Mouse (Mus musculus) gastrocnemius, adult 2 months (tissue): ENCODE measurements at regions not wholly inside any gene's neighbourhood (a gene's known extent, or its start where the extent isn't known, plus 50 kb on each side); places are given as distances from the start of the nearest gene placed in this dataset. TPM values are rescaled to one million over a fixed set of nuclear protein-coding genes. Genes with fewer than 3 reads are reported as not detected.
"Not testable (repeated sequence)": the region's sequence is repeated elsewhere in the genome, so short reads cannot be mapped to it uniquely, and the experiment has no call there.

Experiments
- DNase-seq: peaks from one replicate; pipeline ENCODE4 v3.0.0; 2022
- H3K27ac ChIP-seq: fragments of 200-600 bp; 2 replicates; pipeline ENCODE4 v1.8.1; 2022; ENCODE audit warnings: mild to moderate bottlenecking
- H3K4me3 ChIP-seq: fragments of 200-600 bp; 2 replicates; pipeline ENCODE4 v1.8.1; 2022; ENCODE audit warnings: mild to moderate bottlenecking, moderate library complexity
- CTCF ChIP-seq: fragments of 200-600 bp; IDR thresholded peaks from 2 replicates; pipeline ENCODE4 v1.8.1; 2022; ENCODE audit warnings: antibody characterized with exemption, mild to moderate bottlenecking, moderate library complexity
- intact Hi-C: fragments of 180-260 bp; cut with DNase I; formaldehyde crosslinking; loops from one replicate; pipeline ENCODE4 v1.15.1; 2025
- microRNA-seq: library from miRNA; unstranded; fragments of <30 nt; microRNA quantifications from one replicate; pipeline ENCODE4 v1.2.0, GENCODE M21; 2021

DNA sequence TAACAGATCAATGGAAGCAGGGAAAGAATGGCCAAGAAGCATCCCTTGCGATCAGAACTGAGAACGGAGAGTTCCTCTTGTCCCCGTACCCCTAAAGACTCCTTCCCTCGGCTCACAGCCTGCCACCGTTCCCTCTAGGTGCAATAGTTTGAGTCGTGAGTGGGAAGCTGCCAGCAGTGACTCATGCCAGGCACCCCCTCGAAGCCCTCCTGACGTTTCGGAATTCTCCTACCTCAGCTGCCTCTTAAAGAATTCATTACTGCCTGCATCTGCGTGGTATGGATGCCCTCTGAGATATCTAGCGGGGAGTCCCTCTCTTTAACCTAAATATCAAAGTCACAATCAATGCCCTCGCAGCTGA, 92.2 kb upstream of the Spon1 start:
- no peak overlapping the region for H3K4me3 ChIP-seq

DNA sequence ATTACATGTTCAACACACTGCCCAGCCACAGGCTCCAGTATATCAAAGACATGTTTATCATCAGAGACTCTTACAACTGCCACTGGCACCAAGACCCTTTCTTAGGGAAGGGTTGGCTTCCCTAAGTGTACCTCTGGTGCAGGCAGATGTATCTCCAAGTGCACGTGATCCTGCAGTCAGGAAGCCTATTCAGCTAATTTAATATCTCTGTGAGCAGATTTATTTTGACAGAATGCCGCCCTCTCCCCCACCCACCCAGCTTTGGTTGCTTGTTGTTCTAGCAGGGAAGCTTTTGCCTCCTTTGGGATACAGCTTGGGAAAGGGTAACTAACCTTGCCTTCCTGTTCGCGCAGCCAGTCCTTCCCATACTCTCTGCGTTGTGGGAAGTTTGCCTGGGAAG, 83.5 kb upstream of the Spon1 start:
- no peak for DNase-seq
- Histone ChIP-seq H3K4me3 (no peak overlapping the region), H3K27ac (no peak overlapping the region)
- no peak for TF ChIP-seq CTCF
- intact Hi-C loops: no loop called here

More for the DNA sequence above, 92.2 kb upstream of the Spon1 start:
- intact Hi-C loops: no loop called here
- TF ChIP-seq CTCF: no peak
- no peak for DNase-seq
- H3K27ac ChIP-seq: no peak overlapping the region

DNA sequence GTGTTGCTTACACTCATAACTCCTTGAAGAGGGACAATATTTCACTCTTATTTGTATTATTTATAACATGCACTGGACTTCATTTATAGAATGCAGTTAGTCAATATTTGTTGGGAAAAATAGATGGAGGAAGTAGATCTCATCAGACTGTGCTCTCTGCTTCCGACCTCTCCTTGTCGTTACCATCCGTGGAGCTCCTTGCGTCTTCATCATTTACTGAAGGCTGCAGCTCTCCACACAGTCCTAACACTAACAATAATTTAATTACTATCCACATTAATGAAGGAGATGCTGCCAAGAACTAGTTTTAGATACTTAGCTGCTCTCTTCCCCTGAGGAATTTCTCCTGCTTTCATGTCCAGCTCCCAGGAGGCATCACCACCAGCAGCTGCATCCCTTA, 80.4 kb upstream of the Spon1 start:
- intact Hi-C loops: no loop called here
- no peak for DNase-seq
- TF ChIP-seq CTCF: no peak
- H3K4me3 ChIP-seq: no peak overlapping the region
- no peak overlapping the region for H3K27ac ChIP-seq

DNA sequence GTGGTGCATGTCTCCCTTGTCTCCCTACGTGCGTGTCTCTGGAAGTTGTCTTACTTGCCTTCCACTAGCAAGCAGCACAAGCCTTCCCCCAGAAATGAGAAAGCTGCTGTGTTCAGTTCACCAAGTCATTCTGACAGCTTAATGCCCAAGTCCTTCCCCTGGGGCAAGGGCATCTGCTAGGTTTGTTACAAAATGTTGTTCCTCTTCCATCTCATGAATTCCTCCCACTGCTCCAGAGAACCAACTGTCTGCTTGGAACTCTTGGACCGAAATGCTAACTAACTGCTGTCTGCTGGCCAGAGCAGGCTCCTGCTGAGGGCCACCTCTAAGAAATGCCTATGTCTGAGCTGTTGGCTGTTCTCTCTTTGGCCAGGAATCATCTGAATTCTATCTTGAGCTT, 79.3 kb upstream of the Spon1 start:
- intact Hi-C loops: no loop called here
- H3K4me3 ChIP-seq: no peak overlapping the region
- TF ChIP-seq CTCF: no peak
- no peak overlapping the region for H3K27ac ChIP-seq
- no peak for DNase-seq

DNA sequence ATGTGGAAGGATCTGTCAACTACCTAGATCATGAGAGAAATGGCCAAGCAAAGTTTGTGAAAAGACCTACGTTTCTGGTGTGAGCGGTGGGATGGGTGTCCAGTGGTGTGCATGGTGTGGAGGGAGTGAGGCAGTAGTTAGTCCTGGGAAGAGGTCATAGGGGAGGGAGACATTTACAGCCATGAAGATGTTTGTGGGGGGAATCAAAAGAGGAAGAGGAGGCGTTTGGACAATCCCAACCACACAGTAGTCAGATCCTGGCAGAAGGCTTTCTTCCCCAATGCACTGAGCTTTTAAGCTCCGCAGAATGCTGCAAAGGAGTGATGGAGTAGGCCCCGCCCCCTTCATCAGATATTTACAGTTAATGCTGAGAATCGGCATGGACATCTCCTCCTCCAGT, 78.2 kb upstream of the Spon1 start:
- DNase-seq: no peak
- no peak overlapping the region for H3K27ac ChIP-seq
- no peak overlapping the region for H3K4me3 ChIP-seq
- no peak for TF ChIP-seq CTCF
- intact Hi-C loops: no loop called here

DNA sequence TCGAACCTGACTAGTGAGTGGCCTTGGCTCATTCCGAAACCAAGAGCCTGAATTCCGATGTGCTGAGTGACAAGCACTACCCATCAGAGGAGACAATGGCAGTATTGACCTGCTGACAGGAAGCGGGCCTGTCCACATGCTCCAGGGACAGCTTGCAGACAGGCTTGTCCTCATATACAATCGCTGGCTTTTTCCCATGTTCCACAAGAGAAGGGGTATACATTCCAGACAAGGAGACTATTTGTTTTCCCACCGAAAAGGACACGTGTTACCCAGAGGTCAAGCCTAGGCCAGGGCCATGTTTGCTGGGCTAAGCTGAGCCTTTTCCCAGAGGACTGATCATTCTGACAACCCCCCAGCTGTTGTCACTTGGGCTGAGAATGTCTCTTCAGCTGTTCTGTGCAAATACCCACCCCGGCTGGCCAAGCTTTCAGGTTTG, 77.5 kb upstream of the Spon1 start:
- Histone ChIP-seq H3K27ac (no peak overlapping the region), H3K4me3 (no peak overlapping the region)
- no peak for TF ChIP-seq CTCF
- intact Hi-C loops: no loop called here
- no peak for DNase-seq

DNA sequence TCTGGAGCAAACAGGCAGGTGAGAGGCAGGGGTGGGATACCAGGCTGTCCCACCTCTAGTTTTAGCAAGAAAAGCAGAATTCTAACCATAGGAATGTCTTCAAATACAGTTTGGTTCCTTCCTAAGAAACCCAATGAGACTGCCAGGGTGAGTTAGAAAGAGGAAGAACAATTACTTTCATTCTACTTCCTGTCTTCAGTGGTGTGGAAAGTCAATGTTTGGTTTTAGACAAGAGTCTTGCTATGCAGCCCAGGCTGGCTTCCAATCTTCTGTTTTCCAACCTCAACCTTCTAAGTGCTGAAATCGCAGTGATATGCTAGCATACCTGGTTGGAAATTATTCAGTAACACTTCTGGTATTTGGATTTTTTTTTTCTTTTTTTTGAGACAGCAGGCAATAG, 77.1 kb upstream of the Spon1 start:
- no peak overlapping the region for H3K27ac ChIP-seq
- DNase-seq: no peak
- TF ChIP-seq CTCF: no peak
- intact Hi-C loops: no loop called here
- H3K4me3 ChIP-seq: no peak overlapping the region

DNA sequence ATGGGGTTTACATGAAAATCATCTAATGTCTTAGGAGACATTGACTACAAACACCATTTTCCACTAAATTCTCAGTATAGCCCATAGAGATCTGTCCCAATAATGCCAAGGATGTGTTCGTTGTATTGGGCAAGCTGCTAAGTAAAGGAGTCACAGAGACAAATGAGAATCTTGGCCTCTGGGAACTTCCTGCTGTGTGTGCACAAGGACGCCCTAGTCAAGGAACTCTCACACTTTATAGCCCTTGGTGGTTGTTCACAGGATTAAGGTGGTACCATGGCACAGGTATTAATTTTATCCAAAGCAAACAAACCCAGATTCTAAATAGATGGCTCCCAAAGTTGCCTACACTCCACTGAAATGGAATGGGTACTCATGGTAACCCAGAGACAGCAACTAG, 76.7 kb upstream of the Spon1 start:
- no peak for TF ChIP-seq CTCF
- intact Hi-C loops: no loop called here

DNA sequence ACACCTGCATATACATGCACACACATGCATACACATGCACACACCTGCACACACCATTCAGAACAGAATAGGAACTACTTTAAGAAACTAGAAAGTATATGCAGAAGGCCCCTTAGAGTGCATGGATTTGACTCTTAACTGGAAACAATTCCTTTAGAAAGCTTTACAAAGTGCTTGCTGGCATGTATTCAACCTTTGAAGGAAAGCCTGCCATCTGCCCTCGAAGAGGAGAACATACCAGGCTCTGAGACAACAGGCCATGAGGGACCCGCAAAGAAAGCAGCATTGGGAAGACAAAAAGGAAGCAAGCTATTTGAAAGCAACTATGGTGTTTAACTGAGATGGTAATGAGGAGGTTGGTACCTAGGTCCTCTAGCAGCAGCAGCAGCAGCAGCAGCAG, 74.0 kb upstream of the Spon1 start:
- no peak for DNase-seq
- no peak for TF ChIP-seq CTCF
- H3K4me3 ChIP-seq: no peak overlapping the region
- no peak overlapping the region for H3K27ac ChIP-seq
- intact Hi-C loops: no loop called here

More for the DNA sequence above, 76.7 kb upstream of the Spon1 start:
- no peak overlapping the region for H3K27ac ChIP-seq
- no peak for DNase-seq
- H3K4me3 ChIP-seq: no peak overlapping the region

DNA sequence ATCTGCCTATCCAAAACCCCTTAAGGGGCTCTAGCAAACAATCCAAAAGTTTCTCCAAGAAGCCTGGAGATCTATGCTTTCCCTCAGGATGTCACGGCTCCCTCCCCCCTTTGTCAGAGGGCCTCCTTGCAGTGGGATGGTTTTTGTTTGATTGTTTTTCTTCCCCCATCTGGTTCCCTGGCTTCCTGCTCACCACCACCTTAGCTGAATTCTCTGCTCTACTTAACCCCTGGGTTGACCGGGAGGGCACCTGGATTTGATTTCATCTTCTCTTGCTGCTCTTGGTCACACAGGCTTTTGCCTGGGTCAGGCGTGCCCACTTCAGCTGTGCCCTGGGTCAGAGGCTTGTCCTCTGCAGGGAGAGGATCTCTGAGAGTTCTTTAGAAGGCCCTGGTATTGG, 72.3 kb upstream of the Spon1 start:
- no peak overlapping the region for H3K27ac ChIP-seq
- no peak for TF ChIP-seq CTCF
- no peak overlapping the region for H3K4me3 ChIP-seq
- intact Hi-C loops: no loop called here
- DNase-seq: no peak

DNA sequence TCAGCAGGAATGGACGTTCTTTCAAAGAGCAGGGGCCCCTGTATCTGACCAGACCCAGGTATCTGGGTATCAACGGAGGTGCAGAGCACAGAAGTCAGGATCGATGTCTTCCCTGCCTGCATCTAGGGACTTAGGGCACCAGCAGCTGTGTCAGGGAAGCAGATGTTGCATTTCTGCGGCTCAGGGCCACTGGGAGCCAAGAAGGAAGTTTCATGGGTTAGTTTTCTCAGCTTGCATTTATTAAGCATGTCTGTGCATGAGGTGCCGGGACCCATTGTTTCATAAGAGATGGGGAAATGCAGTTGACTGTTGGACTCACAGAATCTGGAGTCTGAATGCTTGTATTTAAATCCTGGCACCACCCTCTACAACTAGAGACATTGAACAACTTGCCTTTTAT, 71.3 kb upstream of the Spon1 start:
- Histone ChIP-seq H3K27ac (no peak overlapping the region), H3K4me3 (no peak overlapping the region)
- intact Hi-C loops: no loop called here
- DNase-seq: no peak
- TF ChIP-seq CTCF: no peak

DNA sequence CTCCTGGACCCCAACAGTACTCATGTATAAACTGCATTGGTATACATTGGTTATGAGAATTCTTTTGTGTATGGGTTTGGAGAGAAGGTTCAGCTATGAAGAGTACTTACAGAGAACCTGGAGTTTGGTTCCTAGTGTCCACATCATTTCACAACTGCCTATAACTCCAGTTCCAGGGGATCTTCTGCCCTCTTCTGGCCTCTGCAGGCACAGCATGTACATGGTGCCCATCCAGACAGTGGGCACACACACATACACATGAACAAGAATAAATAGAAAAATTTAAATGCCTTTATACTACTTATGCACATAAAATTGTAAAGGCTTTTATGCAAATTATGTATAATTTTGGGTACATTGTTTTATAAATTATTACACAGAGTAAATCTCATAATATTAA, 59.9 kb upstream of the Spon1 start:
- DNase-seq: no peak
- Histone ChIP-seq H3K4me3 (no peak overlapping the region), H3K27ac (no peak overlapping the region)
- intact Hi-C loops: no loop called here
- peak; percentile 14; the same call in 1 of the 2 replicates for TF ChIP-seq CTCF

DNA sequence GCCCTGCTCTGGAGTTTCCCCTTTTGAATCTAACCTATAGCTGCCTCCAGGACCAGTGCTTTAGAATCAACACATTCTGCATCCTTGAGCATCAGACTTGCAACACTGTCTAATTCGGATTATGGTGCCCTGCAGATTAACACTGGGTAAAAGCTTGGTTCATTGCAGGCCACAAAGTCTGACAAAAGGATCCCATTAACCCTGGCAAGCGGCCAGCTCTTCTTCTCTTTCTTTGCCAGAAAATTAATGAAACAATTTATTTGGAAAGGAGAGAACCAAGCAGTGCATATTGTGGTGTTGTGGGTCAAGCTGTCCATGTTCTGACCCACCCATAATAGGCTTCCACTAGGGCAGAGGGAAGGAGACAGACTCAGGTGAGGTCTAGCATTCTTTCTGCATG, 58.2 kb upstream of the Spon1 start:
- no peak for TF ChIP-seq CTCF
- Histone ChIP-seq H3K4me3 (no peak overlapping the region), H3K27ac (no peak overlapping the region)
- intact Hi-C loops: no loop called here
- DNase-seq: no peak

DNA sequence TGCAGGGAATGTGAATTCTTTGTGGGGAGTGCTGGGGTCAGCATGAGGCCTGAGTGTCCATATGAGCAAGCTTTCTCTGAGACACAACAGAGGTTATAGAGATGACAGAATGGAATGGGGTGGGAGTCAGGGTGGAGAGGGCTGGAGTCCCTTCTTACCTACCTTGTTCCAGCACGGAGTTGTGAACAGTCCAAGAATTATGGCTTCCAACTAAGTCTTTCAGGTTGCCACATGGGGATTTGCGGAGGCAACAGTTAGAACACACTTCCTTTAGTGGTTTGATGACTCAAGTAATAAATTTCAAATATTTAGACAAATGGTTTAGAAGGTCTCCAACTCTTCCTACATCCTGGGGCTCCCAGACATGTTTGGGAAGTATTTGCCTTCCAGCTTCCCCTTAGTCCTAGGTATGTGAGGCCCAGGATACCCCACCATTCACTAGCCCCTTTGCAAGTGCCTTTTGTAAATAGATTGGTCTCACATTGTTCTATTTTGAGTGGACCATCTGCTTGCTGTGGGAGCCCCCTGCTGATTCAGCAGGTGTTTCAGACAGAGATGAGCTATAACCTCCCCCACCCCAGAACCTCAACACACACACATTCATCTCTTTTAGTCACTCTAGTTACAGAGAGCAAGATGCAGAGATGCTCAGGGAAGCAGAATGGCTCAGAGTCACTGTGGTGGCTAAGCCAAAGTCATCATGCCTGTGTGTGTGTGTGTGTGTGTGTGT, 55.1 kb upstream of the Spon1 start:
- H3K4me3 ChIP-seq: no peak overlapping the region
- intact Hi-C loops: no loop called here
- no peak for DNase-seq
- no peak for TF ChIP-seq CTCF
- no peak overlapping the region for H3K27ac ChIP-seq

DNA sequence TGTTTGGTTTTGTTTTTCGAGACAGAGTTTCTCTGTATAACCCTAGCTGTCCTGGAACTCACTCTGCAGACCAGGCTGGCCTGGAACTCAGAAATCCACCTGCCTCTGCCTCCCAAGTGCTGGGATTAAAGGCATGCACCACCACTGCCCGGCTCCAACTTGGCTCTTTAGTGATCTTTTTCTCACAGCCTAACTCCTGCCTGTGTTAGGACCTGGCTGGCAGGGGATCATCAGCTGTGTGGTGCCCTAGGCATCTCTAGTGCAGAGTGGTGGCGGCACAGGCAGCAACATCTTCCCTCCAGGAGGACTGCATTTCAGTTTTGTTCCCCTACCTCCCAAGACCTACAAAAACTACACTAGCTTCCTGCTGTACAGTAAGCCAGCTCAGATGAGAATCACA, 54.4 kb upstream of the Spon1 start:
- intact Hi-C loops, H3K27ac ChIP-seq, DNase-seq, H3K4me3 ChIP-seq: not testable (repeated sequence)

Small RNA genes in the stretch of these regions (microRNA-seq; reads per million reads assigned to microRNA genes)
- gene Gm23700: not detected
